Mouse (Mus musculus) frontal cortex, postnatal 14 days (tissue): ENCODE data around the gene Fgfr2.
"Not testable (repeated sequence)": the region's sequence is repeated elsewhere in the genome, so short reads cannot be mapped to it uniquely, and the experiment has no call there.

Experiments
- DNase-seq, 2 experiments: peaks; one replicate each; pipeline ENCODE4 v3.0.0; 2022; ENCODE audit warnings: low spot score in 2 of 2

Fgfr2 gene

GRCm38 (mm10) chr7:131467312-131467711 lies 1655.8 kb downstream of the Fgfr2 start:
- DNase-seq: no peak

- DNase-seq: no peak
These were observed 1657.4 kb downstream of the Fgfr2 start for GRCm38 (mm10) chr7:131465735-131466134.

- DNase-seq: no peak
These were observed 1658.0 kb downstream of the Fgfr2 start for GRCm38 (mm10) chr7:131465117-131465601.

GRCm38 (mm10) chr7:131456714-131457113 lies 1666.4 kb downstream of the Fgfr2 start:
- no peak for DNase-seq

GRCm38 (mm10) chr7:131437051-131437450 lies 1686.1 kb downstream of the Fgfr2 start:
- DNase-seq: no peak

GRCm38 (mm10) chr7:131434276-131434675 lies 1688.9 kb downstream of the Fgfr2 start:
- DNase-seq: no peak

GRCm38 (mm10) chr7:131432244-131432643 lies 1690.9 kb downstream of the Fgfr2 start:
- peak; percentile 20 to 52 for DNase-seq

- no peak for DNase-seq
These were observed 1695.8 kb downstream of the Fgfr2 start for GRCm38 (mm10) chr7:131427331-131427730.

- DNase-seq: no peak
These were observed 1698.2 kb downstream of the Fgfr2 start for GRCm38 (mm10) chr7:131424912-131425311.

GRCm38 (mm10) chr7:131417605-131418004 lies 1705.5 kb downstream of the Fgfr2 start:
- DNase-seq: no peak

- DNase-seq: not testable (repeated sequence)
These were observed 1706.4 kb downstream of the Fgfr2 start for GRCm38 (mm10) chr7:131416742-131417141.

- DNase-seq: no peak
These were observed 1711.2 kb downstream of the Fgfr2 start for GRCm38 (mm10) chr7:131411941-131412270.

- DNase-seq: no peak
These were observed 1711.8 kb downstream of the Fgfr2 start for GRCm38 (mm10) chr7:131411221-131411940.

GRCm38 (mm10) chr7:131410416-131411058 lies 1712.6 kb downstream of the Fgfr2 start, which contains the start of the genes Ikzf5 and Acadsb:
Gene Ikzf5 (minus strand): TSS chr7:131410521.
Gene Acadsb (plus strand): TSS chr7:131410601.
- peak; percentile 97 for DNase-seq

GRCm38 (mm10) chr7:131409988-131410385 lies 1713.2 kb downstream of the Fgfr2 start:
- DNase-seq: no peak

- DNase-seq: no peak
These were observed 1713.7 kb downstream of the Fgfr2 start for GRCm38 (mm10) chr7:131409321-131409987.

GRCm38 (mm10) chr7:131391761-131392160 lies 1731.4 kb downstream of the Fgfr2 start:
- not testable (repeated sequence) for DNase-seq

GRCm38 (mm10) chr7:131371880-131372651 lies 1751.1 kb downstream of the Fgfr2 start:
- no peak for DNase-seq

- no peak for DNase-seq
These were observed 1751.7 kb downstream of the Fgfr2 start for GRCm38 (mm10) chr7:131371470-131371860.

GRCm38 (mm10) chr7:131370648-131371469 lies 1752.3 kb downstream of the Fgfr2 start, which contains the start of gene Pstk:
Gene Pstk (plus strand): TSS chr7:131371141.
- DNase-seq: peak; percentile 74 to 83

GRCm38 (mm10) chr7:131364131-131364530 lies 1759.0 kb downstream of the Fgfr2 start:
- no peak for DNase-seq
